Mouse (Mus musculus): Measurements from ENCODE around the gene Twnk.

- peak; percentile 46 for TF ChIP-seq CTCF (IDR thresholded peaks at IDR 0.05; ENCODE audit: low read depth)
- TF ChIP-seq EP300 (IDR thresholded peaks at IDR 0.05; ENCODE audit: low read depth): no peak
Observed at GRCm38 (mm10) chr19:45012636-45013035, 7.2 kb downstream of the Twnk start.

Measured in liver, embryonic 14.5 days (tissue).